Mouse (Mus musculus): ENCODE data around the gene Rela. TPM values are rescaled to one million over a fixed set of nuclear protein-coding genes. Genes with fewer than 3 reads are reported as not detected.

Rela gene
- total RNA-seq, 2 experiments from 2014 or later = 23.4 to 25.4 TPM

GRCm38 (mm10) chr19:5609547-5610404 is 27.5 kb upstream of the Rela start, which contains the start of gene Kat5:
Gene Kat5, minus strand, starts transcription at chr19:5610237.
- DNase-seq (ENCODE audit: extremely low spot score in 1 of 2, low spot score in 2 of 2) = peak; percentile 88 to 92
- Histone ChIP-seq H3K27ac (peak within 1 kb of the TSS; percentile 99), H3K4me3 (peak within 1 kb of the TSS; percentile 65)
- peak; percentile 8; the same call in 1 of the 2 replicates for TF ChIP-seq CTCF (IDR thresholded peaks at IDR 0.05)
- intact Hi-C loops (cut with DNase I) = loop anchor here (1.0 kb wide), 1 partner anchor 28 kb away; the partner anchor contains the start of gene Rela

DNA sequence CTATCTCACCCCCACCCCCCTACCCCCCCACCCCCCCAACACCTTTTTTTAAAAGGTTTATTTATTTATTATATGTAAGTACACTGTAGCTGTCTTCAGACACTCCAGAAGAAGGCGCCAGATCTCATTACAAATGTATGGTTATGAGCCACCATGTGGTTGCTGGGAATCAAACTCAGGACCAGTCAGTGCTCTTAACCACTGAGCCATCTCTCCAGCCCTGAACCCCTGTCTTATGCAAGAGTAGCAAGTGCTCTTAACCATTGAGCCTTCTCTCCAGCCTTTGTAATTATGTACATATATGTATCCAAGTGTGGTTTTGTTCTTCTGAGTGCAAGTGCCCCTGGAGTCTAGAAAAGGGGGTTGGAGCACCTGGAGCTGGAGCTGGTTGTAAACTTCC is 25.3 kb upstream of the Rela start:
- H3K4me3 ChIP-seq = no peak overlapping the region
- no peak; the same call in 1 of the 2 replicates for TF ChIP-seq CTCF (IDR thresholded peaks at IDR 0.05)
- intact Hi-C loops (cut with DNase I) = no loop called here
- DNase-seq (ENCODE audit: extremely low spot score in 1 of 2, low spot score in 2 of 2) = no peak
- no peak overlapping the region for H3K27ac ChIP-seq

DNA sequence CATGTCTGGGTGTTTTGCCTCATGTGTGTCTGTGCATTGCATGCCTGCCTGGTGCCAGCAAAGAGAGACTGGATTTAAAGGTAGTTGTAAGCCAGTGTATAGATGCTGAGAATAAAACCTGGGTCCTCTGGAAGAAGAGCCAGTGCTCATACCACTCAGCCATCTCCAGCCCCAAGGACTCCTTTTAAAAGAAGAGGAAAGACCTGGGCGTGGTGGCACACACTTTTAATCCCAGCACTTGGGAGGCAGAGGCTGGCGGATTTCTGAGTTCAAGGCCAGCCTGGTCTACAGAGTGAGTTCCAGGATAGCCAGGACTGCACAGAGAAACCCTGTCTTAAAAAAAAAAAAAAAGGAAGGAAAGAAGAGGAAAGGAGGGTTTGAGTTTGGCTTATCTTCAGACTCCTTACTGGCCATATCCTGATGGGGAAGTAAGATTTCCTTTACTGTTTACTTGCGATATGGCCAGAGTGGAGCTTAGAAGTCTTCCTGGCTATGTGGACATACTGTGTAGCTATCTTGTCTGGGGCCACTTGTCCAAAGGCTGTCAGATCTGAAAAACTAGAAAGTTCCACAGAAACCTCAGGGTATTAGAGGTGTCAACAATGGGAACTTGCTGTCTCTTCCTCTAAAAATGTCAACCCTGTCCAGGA is 24.4 kb upstream of the Rela start:
- no peak for TF ChIP-seq CTCF (IDR thresholded peaks at IDR 0.05)

DNA sequence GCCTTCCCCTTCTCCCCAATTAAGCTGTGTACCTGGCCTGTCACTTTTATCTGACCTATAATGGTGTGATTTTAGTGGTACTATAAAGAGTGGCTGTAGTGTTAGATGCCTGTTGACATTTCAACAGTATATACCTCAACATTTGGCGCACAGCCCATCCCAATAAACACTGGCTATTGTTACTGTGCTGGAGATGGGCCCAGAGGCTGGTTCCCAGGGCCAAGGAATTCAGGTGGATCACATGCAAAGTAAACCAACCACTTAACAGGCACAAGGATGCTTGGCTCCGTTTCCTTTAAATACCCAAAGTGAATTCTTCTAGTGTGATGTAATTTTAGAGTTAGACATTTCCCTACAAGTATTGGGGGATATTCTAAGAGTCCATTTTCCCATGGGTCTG is 22.3 kb upstream of the Rela start:
- TF ChIP-seq CTCF (IDR thresholded peaks at IDR 0.05) = no peak
- Histone ChIP-seq H3K4me3 (no peak overlapping the region), H3K27ac (no peak overlapping the region)
- no peak for DNase-seq (ENCODE audit: extremely low spot score in 1 of 2, low spot score in 2 of 2)
- intact Hi-C loops (cut with DNase I) = no loop called here

More for the DNA sequence above, 24.4 kb upstream of the Rela start:
- DNase-seq (ENCODE audit: extremely low spot score in 1 of 2, low spot score in 2 of 2) = no peak
- no peak overlapping the region for H3K27ac ChIP-seq
- H3K4me3 ChIP-seq = no peak overlapping the region
- intact Hi-C loops (cut with DNase I) = no loop called here

DNA sequence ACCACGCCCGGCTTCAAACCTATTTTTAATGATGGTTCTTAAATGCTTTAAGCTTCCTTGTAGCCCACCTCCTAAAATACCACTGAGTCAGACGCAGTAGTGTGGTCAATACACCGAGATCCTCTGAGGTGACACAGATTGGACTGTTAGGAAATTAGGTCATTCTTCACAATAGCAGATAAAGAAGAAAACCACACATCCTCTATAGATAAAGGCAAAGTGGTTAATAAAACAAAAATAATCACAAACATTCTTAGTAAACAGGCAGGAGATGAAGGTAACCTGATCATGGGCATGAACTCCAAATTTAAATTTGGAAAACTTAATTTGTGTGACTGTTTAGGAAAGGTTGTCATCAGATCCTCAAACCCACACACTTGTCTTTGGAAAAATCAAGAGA is 17.3 kb upstream of the Rela start:
- Histone ChIP-seq H3K27ac (no peak overlapping the region), H3K4me3 (no peak overlapping the region)
- intact Hi-C loops (cut with DNase I) = no loop called here
- no peak for DNase-seq (ENCODE audit: extremely low spot score in 1 of 2, low spot score in 2 of 2)
- TF ChIP-seq CTCF (IDR thresholded peaks at IDR 0.05) = no peak

DNA sequence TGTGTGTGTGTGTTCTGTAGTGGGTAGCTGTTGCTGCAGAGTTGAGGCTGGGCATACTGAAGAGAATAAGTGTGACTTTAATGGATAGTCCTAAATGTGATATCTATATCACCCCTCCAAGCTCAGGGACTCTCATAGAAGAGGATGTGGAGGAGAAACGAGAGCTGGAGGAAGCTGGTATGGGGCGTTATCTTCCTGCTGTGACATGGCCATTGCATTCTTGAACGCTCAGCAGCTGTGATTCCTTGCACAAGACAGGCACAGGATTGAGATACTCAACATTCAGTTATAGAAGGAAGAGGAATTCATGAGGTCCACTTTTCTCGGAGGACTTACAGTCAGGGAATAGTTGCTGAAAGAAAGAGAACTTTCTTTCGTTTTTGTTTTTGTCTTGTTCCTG is 15.4 kb upstream of the Rela start:
- Histone ChIP-seq H3K4me3 (no peak overlapping the region), H3K27ac (no peak overlapping the region)
- intact Hi-C loops (cut with DNase I) = no loop called here
- no peak for DNase-seq (ENCODE audit: extremely low spot score in 1 of 2, low spot score in 2 of 2)
- TF ChIP-seq CTCF (IDR thresholded peaks at IDR 0.05) = no peak

- no peak overlapping the region for H3K4me3 ChIP-seq
- H3K27ac ChIP-seq = no peak overlapping the region
- no peak for TF ChIP-seq CTCF (IDR thresholded peaks at IDR 0.05)
- intact Hi-C loops (cut with DNase I) = loop anchor here (5.0 kb wide), 1 partner anchor 38 kb away; no protein-coding TSS in a partner anchor
- no peak for DNase-seq (ENCODE audit: extremely low spot score in 1 of 2, low spot score in 2 of 2)
Observed at GRCm38 (mm10) chr19:5625311-5625710, 12.0 kb upstream of the Rela start.

DNA sequence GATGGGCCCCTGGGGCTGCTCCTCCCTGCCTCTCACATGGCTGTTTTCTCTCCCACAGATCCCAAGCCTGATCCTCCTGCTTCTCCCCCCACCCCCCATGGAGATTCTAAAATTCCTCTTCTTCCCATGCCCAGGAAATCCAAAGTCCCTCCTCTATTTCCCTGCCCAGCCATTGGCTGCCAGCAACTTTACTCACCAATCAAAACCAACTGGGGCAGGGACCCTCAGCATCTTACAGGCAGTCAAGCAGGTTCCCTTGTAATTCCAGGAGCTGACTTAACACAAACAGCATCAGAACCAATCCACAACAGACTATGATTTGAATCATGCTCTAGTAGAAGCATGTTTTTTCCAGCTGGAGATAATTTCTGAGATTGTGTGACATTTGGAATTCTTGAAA is 7.4 kb upstream of the Rela start:
- no peak for TF ChIP-seq CTCF (IDR thresholded peaks at IDR 0.05)
- H3K4me3 ChIP-seq = no peak overlapping the region
- DNase-seq (ENCODE audit: extremely low spot score in 1 of 2, low spot score in 2 of 2) = no peak
- H3K27ac ChIP-seq = no peak overlapping the region
- intact Hi-C loops (cut with DNase I) = loop anchor here (5.0 kb wide), 1 partner anchor 43 kb away; no protein-coding TSS in a partner anchor

DNA sequence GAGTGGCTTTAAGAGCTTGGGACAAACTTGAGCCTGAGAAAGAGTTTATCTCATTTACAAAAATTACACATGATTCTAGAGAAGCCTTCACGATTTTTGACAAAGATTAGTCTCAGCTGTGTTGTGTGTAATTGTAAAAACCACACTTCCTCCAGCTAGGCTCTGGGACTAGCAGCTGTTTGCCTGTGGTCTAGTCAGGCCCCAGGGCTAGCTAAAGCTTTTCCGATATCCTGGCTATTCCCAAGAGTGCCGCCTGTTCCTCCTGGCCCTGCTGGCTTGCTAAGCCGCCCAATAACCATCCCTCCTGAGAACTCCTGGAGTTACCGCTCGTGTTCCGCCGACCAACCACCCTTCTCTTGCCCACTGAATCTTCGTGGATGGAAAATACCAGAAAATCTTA is 5.2 kb upstream of the Rela start:
- intact Hi-C loops (cut with DNase I) = no loop called here
- TF ChIP-seq CTCF (IDR thresholded peaks at IDR 0.05) = no peak
- H3K4me3 ChIP-seq = no peak overlapping the region
- no peak overlapping the region for H3K27ac ChIP-seq
- no peak for DNase-seq (ENCODE audit: extremely low spot score in 1 of 2, low spot score in 2 of 2)

DNA sequence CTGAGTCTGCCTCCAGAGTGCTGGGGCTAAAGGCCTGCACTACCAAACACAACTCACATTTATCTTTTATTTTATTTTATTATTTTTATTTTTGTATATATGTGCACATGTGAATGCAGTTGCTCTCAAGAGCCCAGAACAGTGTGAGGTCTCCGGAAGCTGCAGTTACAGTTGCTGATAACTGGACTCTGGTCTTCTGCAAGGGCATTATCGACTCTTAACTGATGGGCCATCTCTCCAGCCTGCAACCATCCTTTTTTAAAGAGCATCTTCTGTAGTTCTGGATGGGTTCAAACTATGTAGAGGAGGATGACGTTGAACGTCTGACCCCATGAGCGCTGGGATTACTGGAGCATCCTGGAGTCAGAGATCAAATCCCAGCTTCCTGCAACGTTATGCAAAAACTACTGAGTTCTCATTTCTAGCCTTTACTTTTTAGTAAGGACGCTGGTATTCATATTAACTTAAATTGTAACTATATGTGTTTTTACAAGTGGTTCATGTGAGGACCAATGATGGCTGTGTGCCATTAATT is 1.2 kb upstream of the Rela start:
- intact Hi-C loops (cut with DNase I) = loop anchor here (2.0 kb wide), 1 partner anchor 53 kb away; the partner anchor contains the start of genes Map3k11 and Pcnx3
- Histone ChIP-seq H3K27ac (peak overlapping the region; percentile 99), H3K4me3 (no peak overlapping the region)
- TF ChIP-seq CTCF (IDR thresholded peaks at IDR 0.05) = no peak
- no peak for DNase-seq (ENCODE audit: extremely low spot score in 1 of 2, low spot score in 2 of 2)

DNA sequence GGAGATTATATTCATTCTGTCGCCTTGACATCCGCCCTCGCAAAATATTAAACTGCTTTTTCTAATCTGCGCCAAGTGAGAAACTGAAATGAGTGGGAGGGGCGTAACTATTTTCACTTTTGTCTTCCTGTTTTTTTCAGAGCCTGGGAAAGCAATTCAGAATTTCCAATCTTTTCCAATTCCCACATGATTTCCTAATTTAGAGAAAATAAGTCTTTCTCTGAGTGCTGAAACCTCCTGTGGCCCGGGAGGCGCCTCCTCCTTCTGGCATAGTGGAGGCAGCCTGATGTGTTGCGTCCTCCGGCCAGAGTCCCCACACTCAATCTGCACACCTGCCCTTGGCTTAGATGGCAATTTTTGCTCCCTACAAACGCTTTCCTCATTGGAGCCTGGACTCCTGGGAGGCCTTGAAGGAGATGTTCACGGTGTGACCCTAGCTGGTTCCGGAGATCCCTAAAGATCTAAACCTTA is 677 bp upstream of the Rela start:
- no peak for DNase-seq (ENCODE audit: extremely low spot score in 1 of 2, low spot score in 2 of 2)
- peak overlapping the region; percentile 99 for H3K4me3 ChIP-seq
- intact Hi-C loops (cut with DNase I) = loop anchor here (1.0 to 2.0 kb wide), 2 partner anchors 26 to 52 kb away; partner anchors contain the start of genes Kat5, Map3k11 and Pcnx3
- TF ChIP-seq CTCF (IDR thresholded peaks at IDR 0.05) = no peak
- H3K27ac ChIP-seq = peak overlapping the region; percentile 99

All from left cerebral cortex, adult 2 months (tissue).